Mouse (Mus musculus) limb, embryonic 15.5 days (tissue): ENCODE measurements at regions not wholly inside any gene's neighbourhood (a gene's known extent, or its start where the extent isn't known, plus 50 kb on each side); places are given as distances from the start of the nearest gene placed in this dataset.

Experiments
- ATAC-seq: fragments of 200-750 bp; cut with Nextera tagmentation; 2 replicates; pipeline ENCODE4 v1.8.0; 2017; ENCODE audit warnings: low read depth, moderate TSS enrichment; ENCODE audit not compliant: insufficient number of reproducible peaks, low FRiP score, low TSS enrichment
- H3K27ac ChIP-seq: fragments of 300-500 bp; sonication (generic); 2 replicates; pipeline ENCODE4 v1.5.1; 2015; ENCODE audit warnings: moderate library complexity, mild to moderate bottlenecking, inconsistent platforms
- H3K27me3 ChIP-seq: fragments of 300-500 bp; sonication (generic); 2 replicates; pipeline ENCODE4 v1.6.1; 2015; ENCODE audit warnings: inconsistent platforms
- H3K36me3 ChIP-seq: fragments of 300-500 bp; sonication (generic); 2 replicates; pipeline ENCODE4 v1.6.1; 2015; ENCODE audit warnings: inconsistent platforms
- H3K4me1 ChIP-seq: fragments of 300-500 bp; sonication (generic); 2 replicates; pipeline ENCODE4 v1.6.1; 2015; ENCODE audit warnings: inconsistent platforms
- H3K4me2 ChIP-seq: fragments of 300-500 bp; sonication (generic); 2 replicates; pipeline ENCODE4 v1.6.1; 2015; ENCODE audit warnings: mild to moderate bottlenecking, inconsistent platforms
- H3K4me3 ChIP-seq: fragments of 300-500 bp; sonication (generic); 2 replicates; pipeline ENCODE4 v1.5.1; 2015; ENCODE audit warnings: mild to moderate bottlenecking, inconsistent platforms
- H3K9ac ChIP-seq: fragments of 300-500 bp; sonication (generic); 2 replicates; pipeline ENCODE4 v1.6.1; 2015; ENCODE audit warnings: inconsistent platforms
- H3K9me3 ChIP-seq: fragments of 300-500 bp; sonication (generic); 2 replicates; pipeline ENCODE4 v1.6.1; 2016; ENCODE audit warnings: inconsistent platforms
- WGBS: fragments of 180-500 bp; shearing (Covaris S2); methylation state at CpG from one replicate; pipeline ENCODE4 v1.1.7; 2015; 5-methylcytosine and 5-hydroxymethylcytosine counted together

DNA sequence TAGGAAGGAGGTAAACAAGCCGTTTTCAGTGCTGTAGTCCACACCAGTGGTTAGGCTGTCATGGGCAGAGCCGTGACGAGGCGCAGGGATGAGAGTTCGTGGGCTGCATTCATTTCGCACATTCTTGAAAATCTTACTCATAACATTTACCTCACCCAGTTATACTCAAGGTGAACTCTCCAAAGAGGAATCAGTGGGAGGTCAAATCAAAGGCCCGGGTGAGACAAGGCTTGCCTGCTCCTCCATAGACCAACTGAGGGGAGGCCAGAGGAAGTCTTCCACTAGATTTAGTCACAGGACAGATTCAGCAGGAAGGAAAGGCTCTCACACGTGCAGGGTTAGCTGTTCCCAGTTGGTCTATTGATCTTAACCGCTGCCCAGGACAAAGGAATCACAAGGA lies 262.6 kb upstream of the Cxcr4 start:
- H3K4me1 ChIP-seq = no peaks in the 10 kb centered on the region
- no peak overlapping the region for H3K4me2 ChIP-seq
- no peak overlapping the region for H3K27ac ChIP-seq
- H3K4me3 ChIP-seq = no peak overlapping the region
- no peaks in the 10 kb centered on the region for H3K9me3 ChIP-seq
- H3K36me3 ChIP-seq = no peaks in the 10 kb centered on the region
- ATAC-seq = no peak
- WGBS = 70% methylated on average over 9 of the region's 9 CpGs
- H3K27me3 ChIP-seq = no peaks in the 10 kb centered on the region
- no peak overlapping the region for H3K9ac ChIP-seq

GRCm38 (mm10) chr1:128853286-128853685 lies 261.2 kb upstream of the Cxcr4 start:
- 81% methylated on average over 10 of the region's 10 CpGs for WGBS
- no peak overlapping the region for H3K4me2 ChIP-seq

DNA sequence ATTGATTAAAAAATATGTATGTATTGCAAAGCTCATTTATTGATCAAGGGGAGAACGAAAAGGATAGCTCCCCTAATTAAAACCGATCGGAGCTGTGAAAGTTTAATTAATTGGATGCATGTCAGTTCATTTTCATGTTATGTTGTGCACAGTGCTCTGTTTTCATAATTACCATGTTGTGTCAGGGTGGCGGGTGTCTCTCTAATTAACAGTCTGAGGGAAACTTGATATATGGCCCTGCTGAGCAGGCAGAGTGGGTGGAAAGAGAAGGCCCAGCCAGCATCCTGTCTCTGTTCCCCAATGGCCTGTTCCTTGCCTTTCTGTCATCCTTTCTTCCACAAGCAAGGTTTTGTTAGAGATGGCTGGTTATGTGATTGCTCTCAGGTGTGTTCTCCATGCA lies 245.3 kb upstream of the Cxcr4 start:
- Histone ChIP-seq H3K9me3 (no peaks in the 10 kb centered on the region), H3K27me3 (0 out of 2 replicates have a peak, but pooled peaks cover 2% of the 10 kb centered on the region), H3K9ac (no peak overlapping the region), H3K27ac (no peak overlapping the region), H3K4me1 (0 out of 2 replicates have a peak, but pooled peaks cover under 1% of the 10 kb centered on the region), H3K4me3 (no peak overlapping the region), H3K36me3 (no peaks in the 10 kb centered on the region), H3K4me2 (no peak overlapping the region)
- ATAC-seq = no peak
- WGBS = 65% methylated on average over 4 of the region's 4 CpGs

More at GRCm38 (mm10) chr1:128853286-128853685, 261.2 kb upstream of the Cxcr4 start:
- no peak overlapping the region for H3K4me3 ChIP-seq
- H3K36me3 ChIP-seq = no peaks in the 10 kb centered on the region
- no peak for ATAC-seq
- no peaks in the 10 kb centered on the region for H3K9me3 ChIP-seq
- H3K4me1 ChIP-seq = no peaks in the 10 kb centered on the region
- H3K9ac ChIP-seq = no peak overlapping the region
- no peaks in the 10 kb centered on the region for H3K27me3 ChIP-seq
- no peak overlapping the region for H3K27ac ChIP-seq

- Histone ChIP-seq H3K27ac (no peak overlapping the region), H3K9ac (no peak overlapping the region), H3K4me3 (no peak overlapping the region), H3K36me3 (no peaks in the 10 kb centered on the region), H3K27me3 (0 out of 2 replicates have a peak, but pooled peaks cover 2% of the 10 kb centered on the region), H3K4me2 (no peak overlapping the region), H3K9me3 (no peaks in the 10 kb centered on the region), H3K4me1 (0 out of 2 replicates have a peak, but pooled peaks cover 3% of the 10 kb centered on the region)
- WGBS = 85% methylated on average over 8 of the region's 8 CpGs
- no peak for ATAC-seq
These were observed 243.4 kb upstream of the Cxcr4 start for GRCm38 (mm10) chr1:128835510-128835909.

- no peak for ATAC-seq
- no peak overlapping the region for H3K4me2 ChIP-seq
- no peak overlapping the region for H3K9ac ChIP-seq
- no peak overlapping the region for H3K27ac ChIP-seq
- no peaks in the 10 kb centered on the region for H3K36me3 ChIP-seq
- H3K4me3 ChIP-seq = no peak overlapping the region
- no peaks in the 10 kb centered on the region for H3K9me3 ChIP-seq
- 47% methylated on average over 11 of the region's 11 CpGs for WGBS
- H3K4me1 ChIP-seq = 0 out of 2 replicates have a peak, but pooled peaks cover 3% of the 10 kb centered on the region
- 0 out of 2 replicates have a peak, but pooled peaks cover 2% of the 10 kb centered on the region for H3K27me3 ChIP-seq
These were observed 241.1 kb upstream of the Cxcr4 start for GRCm38 (mm10) chr1:128833096-128833715.

GRCm38 (mm10) chr1:128832201-128832883 lies 240.2 kb upstream of the Cxcr4 start:
- peak overlapping the region; percentile 35 for H3K4me2 ChIP-seq
- H3K9ac ChIP-seq = peak overlapping the region; percentile 7; the same call in 1 of the 2 replicates
- H3K36me3 ChIP-seq = no peaks in the 10 kb centered on the region
- 0 out of 2 replicates have a peak, but pooled peaks cover 3% of the 10 kb centered on the region for H3K4me1 ChIP-seq
- peak overlapping the region; percentile 28 for H3K4me3 ChIP-seq
- H3K27ac ChIP-seq = no peak overlapping the region
- no peaks in the 10 kb centered on the region for H3K9me3 ChIP-seq
- no peak for ATAC-seq
- H3K27me3 ChIP-seq = 0 out of 2 replicates have a peak, but pooled peaks cover 2% of the 10 kb centered on the region
- 28% methylated on average over 18 of the region's 18 CpGs for WGBS

DNA sequence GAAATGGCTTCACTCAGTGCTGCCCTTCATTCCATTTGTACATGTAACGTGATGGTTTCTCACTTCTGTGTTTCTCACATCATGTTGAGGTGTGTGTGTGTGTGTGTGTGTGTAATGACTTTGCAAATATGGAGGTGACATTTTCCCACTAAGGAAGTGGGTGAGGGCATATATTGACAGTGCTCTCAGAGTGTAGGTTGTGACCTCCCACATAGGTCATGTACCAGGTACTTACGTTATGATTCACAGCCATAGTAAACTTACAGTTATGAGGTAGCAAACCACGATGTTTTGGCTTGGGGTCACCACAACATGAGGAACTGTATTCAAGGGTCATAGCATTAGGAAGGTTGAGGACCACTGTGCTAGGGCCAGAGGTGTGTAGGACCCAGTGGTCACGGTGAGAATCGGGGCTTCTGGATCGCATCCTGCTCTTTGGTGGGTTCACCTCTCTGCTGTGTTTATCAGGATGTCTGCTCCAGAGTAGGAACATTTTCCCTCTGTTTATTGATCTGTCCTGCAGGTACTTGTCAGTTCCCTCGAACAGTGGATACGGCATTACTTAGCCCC lies 238.7 kb upstream of the Cxcr4 start:
- Histone ChIP-seq H3K36me3 (no peaks in the 10 kb centered on the region), H3K9ac (no peak overlapping the region), H3K4me2 (no peak overlapping the region), H3K4me3 (no peak overlapping the region), H3K27me3 (0 out of 2 replicates have a peak, but pooled peaks cover 2% of the 10 kb centered on the region), H3K27ac (no peak overlapping the region), H3K4me1 (0 out of 2 replicates have a peak, but pooled peaks cover 3% of the 10 kb centered on the region), H3K9me3 (no peaks in the 10 kb centered on the region)
- WGBS = 85% methylated on average over 8 of the region's 8 CpGs
- ATAC-seq = no peak

DNA sequence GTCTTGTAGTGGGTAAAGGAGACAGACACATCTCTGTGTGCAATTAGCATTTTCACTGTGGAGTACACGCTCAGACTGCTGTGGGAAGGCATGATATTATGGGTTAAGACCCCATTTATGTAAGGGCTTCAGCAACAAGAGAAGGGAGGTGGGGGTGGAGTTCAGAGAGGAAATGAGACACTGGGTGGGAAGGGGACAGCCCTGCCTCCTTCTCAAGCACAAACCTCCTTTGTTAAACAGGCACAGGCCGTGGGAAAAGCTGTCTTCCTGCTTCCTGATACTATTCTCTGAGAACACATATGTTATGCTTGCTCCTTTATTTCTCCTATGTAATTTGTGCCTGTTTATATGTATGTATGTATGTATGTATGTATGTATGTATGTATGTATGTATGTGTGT lies 237.4 kb upstream of the Cxcr4 start:
- no peak overlapping the region for H3K4me3 ChIP-seq
- ATAC-seq = no peak
- H3K9me3 ChIP-seq = no peaks in the 10 kb centered on the region
- no peak overlapping the region for H3K27ac ChIP-seq
- H3K36me3 ChIP-seq = no peaks in the 10 kb centered on the region
- 0 out of 2 replicates have a peak, but pooled peaks cover 2% of the 10 kb centered on the region for H3K27me3 ChIP-seq
- H3K4me1 ChIP-seq = 0 out of 2 replicates have a peak, but pooled peaks cover 3% of the 10 kb centered on the region
- WGBS = 29% methylated on average over 2 of the region's 2 CpGs
- H3K9ac ChIP-seq = no peak overlapping the region
- H3K4me2 ChIP-seq = no peak overlapping the region

DNA sequence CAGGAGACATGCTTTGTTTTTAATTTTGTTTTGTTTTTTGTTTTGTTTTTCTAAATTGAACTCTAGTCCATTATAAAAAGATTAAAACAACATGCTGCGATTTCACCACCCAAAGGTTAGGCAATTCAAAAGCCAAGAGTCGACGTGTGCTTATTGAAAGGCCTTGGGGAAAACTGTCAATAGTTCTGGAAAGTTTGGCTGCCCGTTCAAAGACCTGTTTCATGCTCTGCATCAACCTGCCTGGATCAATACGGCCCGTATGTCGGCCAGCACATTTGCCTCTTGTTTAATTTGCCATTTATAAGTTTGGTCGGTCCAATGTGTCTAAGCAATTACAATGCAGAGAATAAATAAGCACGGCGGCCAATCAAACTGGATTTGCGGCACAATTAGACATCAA lies 234.3 kb upstream of the Cxcr4 start:
- no peak for ATAC-seq
- Histone ChIP-seq H3K4me1 (0 out of 2 replicates have a peak, but pooled peaks cover 4% of the 10 kb centered on the region), H3K27ac (no peak overlapping the region), H3K9me3 (no peaks in the 10 kb centered on the region), H3K27me3 (no peaks in the 10 kb centered on the region), H3K9ac (no peak overlapping the region), H3K4me3 (no peak overlapping the region), H3K36me3 (no peaks in the 10 kb centered on the region), H3K4me2 (no peak overlapping the region)
- WGBS = 81% methylated on average over 11 of the region's 11 CpGs

GRCm38 (mm10) chr1:128824916-128825683 lies 233.0 kb upstream of the Cxcr4 start:
- Histone ChIP-seq H3K36me3 (no peaks in the 10 kb centered on the region), H3K4me2 (no peak overlapping the region), H3K9ac (no peak overlapping the region), H3K4me1 (0 out of 2 replicates have a peak, but pooled peaks cover 4% of the 10 kb centered on the region), H3K27ac (no peak overlapping the region), H3K9me3 (no peaks in the 10 kb centered on the region), H3K27me3 (no peaks in the 10 kb centered on the region), H3K4me3 (no peak overlapping the region)
- ATAC-seq = no peak
- 50% methylated on average over 11 of the region's 11 CpGs for WGBS

GRCm38 (mm10) chr1:128824235-128824634 lies 232.1 kb upstream of the Cxcr4 start:
- 0 out of 2 replicates have a peak, but pooled peaks have one; percentile 2 for ATAC-seq
- H3K4me1 ChIP-seq = 0 out of 2 replicates have a peak, but pooled peaks cover 4% of the 10 kb centered on the region
- no peaks in the 10 kb centered on the region for H3K27me3 ChIP-seq
- H3K4me2 ChIP-seq = no peak overlapping the region
- H3K9ac ChIP-seq = no peak overlapping the region
- 8% methylated on average over 8 of the region's 8 CpGs for WGBS
- H3K9me3 ChIP-seq = no peaks in the 10 kb centered on the region
- no peak overlapping the region for H3K27ac ChIP-seq
- no peaks in the 10 kb centered on the region for H3K36me3 ChIP-seq
- no peak overlapping the region for H3K4me3 ChIP-seq
